Mouse (Mus musculus): ENCODE results near the gene Katnal1. TPM values are rescaled to one million over a fixed set of nuclear protein-coding genes. Genes with fewer than 3 reads are reported as not detected.

Katnal1 gene
- polyA plus RNA-seq, 1 experiment: not detected

GRCm38 (mm10) chr5:148906305-148906704, 22.8 kb downstream of the Katnal1 start:
- Histone ChIP-seq H3K4me3 (ENCODE audit: insufficient read depth, low read depth, low read length) (no peak overlapping the region), H3K27ac (ENCODE audit: insufficient read depth, low read depth, low read length) (no peak overlapping the region), H3K4me1 (ENCODE audit: control insufficient read depth, insufficient read depth, low read length) (peaks cover 17% of the 10 kb centered on the region)
- 78% methylated on average over 4 of the region's 4 CpGs for WGBS
- no peak for TF ChIP-seq CTCF (IDR thresholded peaks at IDR 0.05; ENCODE audit: insufficient read depth, low read depth, low read length)
- no peak for TF ChIP-seq POLR2A (IDR thresholded peaks at IDR 0.05; ENCODE audit: insufficient read depth, low read depth, low read length)

DNA sequence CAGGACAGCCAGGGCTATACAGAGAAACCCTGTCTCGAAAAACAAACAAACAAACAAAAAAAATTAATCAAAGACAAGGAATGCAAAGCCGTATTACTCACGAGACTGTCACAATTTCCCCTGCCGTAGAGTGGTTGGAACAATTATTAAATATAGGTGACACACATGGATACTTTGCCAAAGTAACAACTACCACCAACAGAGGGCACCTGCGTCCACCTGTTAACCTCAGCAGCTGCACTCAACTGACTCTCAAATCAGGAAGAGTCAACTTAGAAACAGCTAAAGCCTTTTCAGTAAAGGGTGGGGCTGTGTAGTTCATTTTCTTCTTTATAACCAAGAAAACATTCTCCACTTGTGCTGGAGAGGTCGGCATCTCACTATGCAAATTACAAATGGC, 24.3 kb downstream of the Katnal1 start:
- Histone ChIP-seq H3K4me1 (ENCODE audit: control insufficient read depth, insufficient read depth, low read length) (peaks cover 17% of the 10 kb centered on the region), H3K4me3 (ENCODE audit: insufficient read depth, low read depth, low read length) (no peak overlapping the region), H3K27ac (ENCODE audit: insufficient read depth, low read depth, low read length) (no peak overlapping the region)
- no peak for TF ChIP-seq CTCF (IDR thresholded peaks at IDR 0.05; ENCODE audit: insufficient read depth, low read depth, low read length)
- TF ChIP-seq POLR2A (IDR thresholded peaks at IDR 0.05; ENCODE audit: insufficient read depth, low read depth, low read length): no peak
- WGBS: 64% methylated on average over 6 of the region's 6 CpGs

DNA sequence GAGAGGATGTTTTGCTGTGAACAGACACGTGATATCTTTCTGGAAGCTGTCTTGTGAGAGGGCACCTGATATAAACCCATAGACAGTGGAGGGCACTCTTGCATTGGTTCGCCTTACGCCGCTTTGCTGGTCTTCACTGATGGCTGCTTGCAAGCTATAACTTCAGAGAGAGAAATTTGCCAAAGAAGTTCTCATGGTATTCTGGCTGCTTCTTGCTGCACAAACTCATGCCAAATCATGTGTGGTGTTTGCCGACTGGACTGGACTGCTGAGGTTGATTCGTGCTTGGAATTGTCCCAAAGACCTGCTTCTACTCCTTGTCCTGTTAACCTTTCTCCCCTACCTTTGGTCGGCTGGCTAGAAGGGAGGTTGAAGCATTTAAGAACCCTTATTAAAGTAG, 29.8 kb downstream of the Katnal1 start:
- 89% methylated on average over 7 of the region's 7 CpGs for WGBS
- no peak for TF ChIP-seq POLR2A (IDR thresholded peaks at IDR 0.05; ENCODE audit: insufficient read depth, low read depth, low read length)
- no peak for TF ChIP-seq CTCF (IDR thresholded peaks at IDR 0.05; ENCODE audit: insufficient read depth, low read depth, low read length)

DNA sequence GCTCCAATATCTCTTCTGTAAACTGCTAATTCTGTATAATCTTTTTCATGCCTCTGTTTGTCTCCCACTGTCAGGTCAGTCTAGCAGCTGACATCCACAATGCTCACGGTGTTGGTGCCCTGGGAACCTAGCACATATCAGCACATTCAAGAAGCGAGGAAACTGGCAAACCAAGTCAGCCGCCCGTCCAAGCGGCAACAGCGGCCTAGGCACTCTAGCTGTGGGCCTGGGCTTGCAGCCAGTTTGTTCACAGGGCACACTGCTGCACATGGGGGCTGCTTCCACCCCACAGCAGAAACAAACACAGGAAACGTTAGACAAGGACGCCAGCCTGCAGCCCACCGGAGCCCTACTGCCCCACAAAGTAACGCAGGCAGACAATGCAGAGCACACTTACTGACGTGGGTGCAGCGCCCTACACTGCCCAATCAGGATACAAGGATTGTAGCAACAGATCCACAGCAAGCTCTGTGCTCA, 31.1 kb downstream of the Katnal1 start:
- Histone ChIP-seq H3K27ac (ENCODE audit: insufficient read depth, low read depth, low read length) (no peak overlapping the region), H3K4me3 (ENCODE audit: insufficient read depth, low read depth, low read length) (no peak overlapping the region), H3K4me1 (ENCODE audit: control insufficient read depth, insufficient read depth, low read length) (peaks cover 8% of the 10 kb centered on the region)
- 55% methylated on average over 12 of the region's 12 CpGs for WGBS
- TF ChIP-seq POLR2A (IDR thresholded peaks at IDR 0.05; ENCODE audit: insufficient read depth, low read depth, low read length) (no peak), CTCF (IDR thresholded peaks at IDR 0.05; ENCODE audit: insufficient read depth, low read depth, low read length) (no peak)

More for the DNA sequence above, 29.8 kb downstream of the Katnal1 start:
- Histone ChIP-seq H3K4me1 (ENCODE audit: control insufficient read depth, insufficient read depth, low read length) (peaks cover 8% of the 10 kb centered on the region), H3K4me3 (ENCODE audit: insufficient read depth, low read depth, low read length) (no peak overlapping the region), H3K27ac (ENCODE audit: insufficient read depth, low read depth, low read length) (no peak overlapping the region)

- Histone ChIP-seq H3K27ac (ENCODE audit: insufficient read depth, low read depth, low read length) (no peak overlapping the region), H3K4me3 (ENCODE audit: insufficient read depth, low read depth, low read length) (no peak overlapping the region), H3K4me1 (ENCODE audit: control insufficient read depth, insufficient read depth, low read length) (peaks cover 8% of the 10 kb centered on the region)
- 59% methylated on average over 14 of the region's 14 CpGs for WGBS
- TF ChIP-seq CTCF (IDR thresholded peaks at IDR 0.05; ENCODE audit: insufficient read depth, low read depth, low read length): no peak
- no peak for TF ChIP-seq POLR2A (IDR thresholded peaks at IDR 0.05; ENCODE audit: insufficient read depth, low read depth, low read length)
Measured at GRCm38 (mm10) chr5:148897069-148897702, 31.9 kb downstream of the Katnal1 start.

DNA sequence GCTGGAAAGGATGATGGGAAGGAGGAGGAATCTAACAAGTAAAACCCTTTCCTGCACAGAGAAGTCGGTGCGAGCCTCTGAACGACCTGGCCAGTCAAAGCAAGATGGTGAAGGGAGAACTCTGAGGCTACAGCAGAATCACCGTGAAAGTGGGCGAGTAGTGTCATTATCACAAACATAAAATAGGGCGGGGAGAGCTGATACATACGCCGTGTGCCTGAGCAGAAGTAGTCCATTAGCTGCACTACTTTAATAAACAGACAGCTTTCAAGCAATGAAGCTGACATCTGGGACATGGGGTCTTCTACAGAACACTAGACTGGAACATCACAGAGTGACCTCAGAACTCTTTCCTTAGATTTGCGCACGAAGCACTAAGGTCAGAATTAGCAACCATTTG, 32.6 kb downstream of the Katnal1 start:
- no peak overlapping the region for H3K27ac ChIP-seq (ENCODE audit: insufficient read depth, low read depth, low read length)
- WGBS: 90% methylated on average over 10 of the region's 10 CpGs
- peaks cover 8% of the 10 kb centered on the region for H3K4me1 ChIP-seq (ENCODE audit: control insufficient read depth, insufficient read depth, low read length)
- TF ChIP-seq CTCF (IDR thresholded peaks at IDR 0.05; ENCODE audit: insufficient read depth, low read depth, low read length): no peak
- no peak for TF ChIP-seq POLR2A (IDR thresholded peaks at IDR 0.05; ENCODE audit: insufficient read depth, low read depth, low read length)
- no peak overlapping the region for H3K4me3 ChIP-seq (ENCODE audit: insufficient read depth, low read depth, low read length)

GRCm38 (mm10) chr5:148895833-148896232, 33.3 kb downstream of the Katnal1 start:
- Histone ChIP-seq H3K4me3 (ENCODE audit: insufficient read depth, low read depth, low read length) (no peak overlapping the region), H3K4me1 (ENCODE audit: control insufficient read depth, insufficient read depth, low read length) (peaks cover 8% of the 10 kb centered on the region), H3K27ac (ENCODE audit: insufficient read depth, low read depth, low read length) (no peak overlapping the region)
- 81% methylated on average over 7 of the region's 7 CpGs for WGBS
- TF ChIP-seq POLR2A (IDR thresholded peaks at IDR 0.05; ENCODE audit: insufficient read depth, low read depth, low read length) (no peak), CTCF (IDR thresholded peaks at IDR 0.05; ENCODE audit: insufficient read depth, low read depth, low read length) (no peak)

- 61% methylated on average over 5 of the region's 5 CpGs for WGBS
- no peak overlapping the region for H3K4me3 ChIP-seq (ENCODE audit: insufficient read depth, low read depth, low read length)
- no peak overlapping the region for H3K27ac ChIP-seq (ENCODE audit: insufficient read depth, low read depth, low read length)
- peaks cover 8% of the 10 kb centered on the region for H3K4me1 ChIP-seq (ENCODE audit: control insufficient read depth, insufficient read depth, low read length)
- TF ChIP-seq POLR2A (IDR thresholded peaks at IDR 0.05; ENCODE audit: insufficient read depth, low read depth, low read length) (no peak), CTCF (IDR thresholded peaks at IDR 0.05; ENCODE audit: insufficient read depth, low read depth, low read length) (no peak)
Measured at GRCm38 (mm10) chr5:148895034-148895433, 34.1 kb downstream of the Katnal1 start.

DNA sequence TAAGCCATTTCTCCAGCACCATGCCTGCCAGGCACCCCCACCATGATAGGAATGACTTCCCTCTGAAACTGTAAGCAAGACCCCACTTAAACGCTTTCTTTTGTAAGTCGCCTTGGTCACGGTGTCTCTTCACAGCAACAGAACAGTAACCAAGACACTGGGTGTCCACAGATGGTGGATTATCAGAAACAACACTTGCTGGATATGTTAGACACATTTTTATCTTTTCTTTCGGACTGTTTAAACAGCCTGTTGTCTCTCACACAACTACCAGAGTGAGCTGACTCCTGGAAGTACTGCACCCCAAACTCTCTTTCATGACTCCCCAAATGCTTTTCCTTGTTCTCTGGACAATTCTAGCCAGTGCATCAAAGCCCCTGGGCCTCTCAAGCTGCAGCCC, 38.9 kb downstream of the Katnal1 start:
- Histone ChIP-seq H3K4me1 (ENCODE audit: control insufficient read depth, insufficient read depth, low read length) (no peaks in the 10 kb centered on the region; the same call in 1 of the 2 replicates), H3K27ac (ENCODE audit: insufficient read depth, low read depth, low read length) (no peak overlapping the region), H3K4me3 (ENCODE audit: insufficient read depth, low read depth, low read length) (no peak overlapping the region)
- over 99% methylated on average over 4 of the region's 4 CpGs for WGBS
- TF ChIP-seq POLR2A (IDR thresholded peaks at IDR 0.05; ENCODE audit: insufficient read depth, low read depth, low read length) (no peak), CTCF (IDR thresholded peaks at IDR 0.05; ENCODE audit: insufficient read depth, low read depth, low read length) (no peak)

All from olfactory bulb, adult 2 months (tissue).